Mouse (Mus musculus) kidney, postnatal 0 days (tissue): ENCODE data around the gene Magoh. TPM values are rescaled to one million over a fixed set of nuclear protein-coding genes. Genes with fewer than 3 reads are reported as not detected.

Experiments
- ATAC-seq: fragments of 200-750 bp; cut with Nextera tagmentation; replicated peaks from 2 replicates; pipeline ENCODE4 v1.8.0; 2017; ENCODE audit warnings: low read depth, moderate number of reproducible peaks, moderate TSS enrichment, moderate library complexity; ENCODE audit not compliant: low FRiP score
- DNase-seq: peaks from one replicate; pipeline ENCODE4 v3.0.0-alpha.2; 2016; ENCODE audit warnings: low spot score
- H3K27ac ChIP-seq: fragments of 300-500 bp; sonication (generic); 2 replicates; pipeline ENCODE4 v1.5.1; 2014; ENCODE audit warnings: mild to moderate bottlenecking
- H3K27me3 ChIP-seq: fragments of 300-500 bp; sonication (generic); 2 replicates; pipeline ENCODE4 v1.6.1; 2014; ENCODE audit warnings: low read length, mixed read lengths; ENCODE audit not compliant: insufficient read depth
- H3K36me3 ChIP-seq: fragments of 300-500 bp; sonication (generic); 2 replicates; pipeline ENCODE4 v1.6.1; 2014; ENCODE audit warnings: low read length, mixed read lengths; ENCODE audit not compliant: insufficient read depth
- H3K4me1 ChIP-seq: fragments of 300-500 bp; sonication (generic); replicated peaks from 2 replicates; pipeline ENCODE4 v1.6.1; 2014; ENCODE audit warnings: antibody characterized with exemption, low read length, mixed read lengths; ENCODE audit not compliant: insufficient read depth
- H3K4me2 ChIP-seq: fragments of 300-500 bp; sonication (generic); 2 replicates; pipeline ENCODE4 v1.6.1; 2014; ENCODE audit warnings: mild to moderate bottlenecking, low read length, moderate library complexity, mixed read lengths
- H3K4me3 ChIP-seq: fragments of 300-500 bp; sonication (generic); replicated peaks from 2 replicates; pipeline ENCODE4 v1.5.1; 2014; ENCODE audit warnings: low read depth, low read length
- H3K9ac ChIP-seq: fragments of 300-500 bp; sonication (generic); 2 replicates; pipeline ENCODE4 v1.6.1; 2014; ENCODE audit warnings: low read depth, low read length
- H3K9me3 ChIP-seq: fragments of 300-500 bp; sonication (generic); replicated peaks from 2 replicates; pipeline ENCODE4 v1.6.1; 2016; ENCODE audit warnings: low read length, inconsistent platforms, mixed read lengths
- CTCF ChIP-seq: IDR thresholded peaks from 2 replicates; pipeline ENCODE4 v1.5.1; 2016; ENCODE audit warnings: antibody characterized with exemption, low read depth, mild to moderate bottlenecking, moderate library complexity
- WGBS: fragments of 180-500 bp; shearing (Covaris S2); extraction: QIAGEN DNeasy Blood & Tissue Kit; methylation state at CpG from one replicate; pipeline ENCODE4 v1.1.7; 2014; 5-methylcytosine and 5-hydroxymethylcytosine counted together
- polyA plus RNA-seq: library from polyadenylated mRNA; unstranded; fragments of >200 nt; fragmentation: Nextera tagmentation; extraction: Ambion mirVana; gene quantifications from 2 replicates; pipeline ENCODE4 v1.2.1, GENCODE M21; 2015

The Magoh gene
- 199 and 226 TPM in 2 replicates for polyA plus RNA-seq

- WGBS, result 2% methylated on average over 48 of the region's 48 CpGs
- TF ChIP-seq CTCF, result no peak; the same call in 1 of the 2 replicates
- peaks cover 13% of the 10 kb centered on the region for H3K36me3 ChIP-seq
- H3K4me3 ChIP-seq, result peak within 1 kb of the TSS; percentile 90
- H3K9me3 ChIP-seq, result no peaks in the 10 kb centered on the region
- peak; percentile 96 for ATAC-seq
- peak; percentile 99 for DNase-seq
- H3K9ac ChIP-seq, result peak within 1 kb of the TSS; percentile 91
- peak within 1 kb of the TSS; percentile 83 for H3K27ac ChIP-seq
- no peaks in the 10 kb centered on the region for H3K27me3 ChIP-seq
- H3K4me1 ChIP-seq, result peaks cover 5% of the 10 kb centered on the region
- H3K4me2 ChIP-seq, result peak within 1 kb of the TSS; percentile 66
Observed at GRCm38 (mm10) chr4:107879254-107880050, at the start of gene Magoh. Gene Magoh, plus strand, starts transcription at chr4:107879755.

GRCm38 (mm10) chr4:107830189-107830588, 49.4 kb upstream of the Magoh start:
- TF ChIP-seq CTCF, result no peak
- 57% methylated on average over 10 of the region's 10 CpGs for WGBS
- H3K9ac ChIP-seq, result no peak overlapping the region
- no peak for ATAC-seq
- no peak overlapping the region for H3K4me2 ChIP-seq
- H3K27ac ChIP-seq, result no peak overlapping the region
- H3K9me3 ChIP-seq, result no peaks in the 10 kb centered on the region
- H3K4me1 ChIP-seq, result no peaks in the 10 kb centered on the region; the same call in 1 of the 2 replicates
- no peaks in the 10 kb centered on the region for H3K36me3 ChIP-seq
- no peak for DNase-seq
- no peak overlapping the region for H3K4me3 ChIP-seq
- no peaks in the 10 kb centered on the region for H3K27me3 ChIP-seq

GRCm38 (mm10) chr4:107830821-107831221, 48.7 kb upstream of the Magoh start:
- no peak overlapping the region for H3K9ac ChIP-seq
- no peaks in the 10 kb centered on the region; the same call in 1 of the 2 replicates for H3K4me1 ChIP-seq
- H3K27ac ChIP-seq, result no peak overlapping the region
- no peaks in the 10 kb centered on the region for H3K9me3 ChIP-seq
- TF ChIP-seq CTCF, result no peak
- WGBS, result 60% methylated on average over 7 of the region's 7 CpGs
- no peaks in the 10 kb centered on the region for H3K36me3 ChIP-seq
- no peaks in the 10 kb centered on the region for H3K27me3 ChIP-seq
- no peak for DNase-seq
- no peak for ATAC-seq
- H3K4me3 ChIP-seq, result no peak overlapping the region
- no peak overlapping the region for H3K4me2 ChIP-seq

GRCm38 (mm10) chr4:107831678-107832077, 47.9 kb upstream of the Magoh start:
- Histone ChIP-seq H3K9me3 (no peaks in the 10 kb centered on the region), H3K36me3 (no peaks in the 10 kb centered on the region), H3K27ac (no peak overlapping the region), H3K27me3 (no peaks in the 10 kb centered on the region), H3K4me3 (no peak overlapping the region), H3K9ac (no peak overlapping the region), H3K4me1 (no peaks in the 10 kb centered on the region; the same call in 1 of the 2 replicates), H3K4me2 (no peak overlapping the region)
- DNase-seq (no peak), ATAC-seq (no peak)
- TF ChIP-seq CTCF, result no peak
- 88% methylated on average over 6 of the region's 6 CpGs for WGBS

GRCm38 (mm10) chr4:107833525-107833924, 46.0 kb upstream of the Magoh start:
- no peaks in the 10 kb centered on the region; the same call in 1 of the 2 replicates for H3K4me1 ChIP-seq
- no peak overlapping the region for H3K9ac ChIP-seq
- H3K4me2 ChIP-seq, result no peak overlapping the region
- no peak overlapping the region for H3K4me3 ChIP-seq
- ATAC-seq (no peak), DNase-seq (no peak)
- 80% methylated on average over 5 of the region's 5 CpGs for WGBS
- H3K36me3 ChIP-seq, result no peaks in the 10 kb centered on the region
- H3K9me3 ChIP-seq, result no peaks in the 10 kb centered on the region
- no peak overlapping the region for H3K27ac ChIP-seq
- TF ChIP-seq CTCF, result no peak
- H3K27me3 ChIP-seq, result no peaks in the 10 kb centered on the region

GRCm38 (mm10) chr4:107834643-107835314, 44.8 kb upstream of the Magoh start:
- no peaks in the 10 kb centered on the region for H3K36me3 ChIP-seq
- no peaks in the 10 kb centered on the region for H3K4me1 ChIP-seq
- no peaks in the 10 kb centered on the region for H3K9me3 ChIP-seq
- H3K27ac ChIP-seq, result no peak overlapping the region
- no peak overlapping the region for H3K9ac ChIP-seq
- H3K4me3 ChIP-seq, result no peak overlapping the region
- no peak for TF ChIP-seq CTCF
- DNase-seq (peak; percentile 46), ATAC-seq (0 out of 2 replicates have a peak, but pooled peaks have one; percentile 61)
- H3K27me3 ChIP-seq, result no peaks in the 10 kb centered on the region
- H3K4me2 ChIP-seq, result no peak overlapping the region
- 51% methylated on average over 22 of the region's 22 CpGs for WGBS
